Mouse (Mus musculus) urinary bladder, adult 18-20 months (tissue): ENCODE measurements around the gene Slc8a2.

Source experiments
- DNase-seq, 2 experiments: peaks; one replicate each; pipeline ENCODE4 v3.0.0; 2022; ENCODE audit warnings: low spot score in 2 of 2, mixed read lengths in 2 of 2

The Slc8a2 gene

DNA sequence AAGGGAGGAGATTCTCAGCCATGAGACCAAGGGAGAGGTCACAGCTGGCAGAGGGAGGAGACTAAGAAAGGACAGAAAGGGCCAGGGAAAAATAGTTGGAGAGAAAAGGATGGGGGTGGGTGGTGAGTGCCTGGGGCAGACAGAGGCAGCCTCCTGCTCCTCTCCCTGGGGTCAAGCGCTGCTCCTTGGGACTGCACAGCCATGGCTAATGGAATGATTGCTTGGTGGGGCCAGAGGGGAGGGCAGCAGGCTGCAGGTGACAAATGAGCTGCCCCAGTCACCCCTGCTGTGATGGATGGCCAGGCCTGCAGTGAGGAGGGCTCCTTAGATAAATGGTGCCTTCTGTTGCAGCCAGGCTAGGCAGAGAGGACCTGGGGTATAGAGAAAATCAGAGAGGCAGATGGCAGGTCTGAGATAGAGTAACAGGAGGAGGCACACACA lies 42.5 kb downstream of the Slc8a2 start:
- no peak for DNase-seq

DNA sequence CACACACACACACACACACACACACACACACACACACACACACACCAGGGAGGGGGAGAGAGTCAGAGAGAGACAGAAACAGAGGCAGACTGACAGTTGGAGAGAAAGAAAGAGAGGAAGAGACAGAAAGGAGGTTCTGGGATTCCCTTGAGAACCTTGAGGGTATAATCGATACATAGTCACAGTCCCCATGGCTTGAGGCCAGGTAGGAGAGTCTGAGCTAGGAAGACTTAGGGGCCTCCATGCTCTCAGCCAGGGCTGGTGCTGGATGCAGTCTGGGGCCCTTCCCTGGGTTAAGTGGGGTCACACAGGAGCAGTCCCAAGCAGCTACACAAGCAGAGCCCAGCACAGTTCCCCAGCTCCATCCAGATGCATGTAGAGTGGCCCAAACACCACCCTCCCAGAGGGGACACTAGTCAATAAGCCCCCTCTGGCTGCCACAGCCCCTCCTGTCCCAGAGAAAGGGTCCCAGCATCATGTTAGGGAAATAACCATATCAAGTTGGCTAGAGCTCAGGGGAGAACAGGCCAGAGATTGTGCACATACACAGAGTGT lies 43.0 kb downstream of the Slc8a2 start:
- DNase-seq: no peak

DNA sequence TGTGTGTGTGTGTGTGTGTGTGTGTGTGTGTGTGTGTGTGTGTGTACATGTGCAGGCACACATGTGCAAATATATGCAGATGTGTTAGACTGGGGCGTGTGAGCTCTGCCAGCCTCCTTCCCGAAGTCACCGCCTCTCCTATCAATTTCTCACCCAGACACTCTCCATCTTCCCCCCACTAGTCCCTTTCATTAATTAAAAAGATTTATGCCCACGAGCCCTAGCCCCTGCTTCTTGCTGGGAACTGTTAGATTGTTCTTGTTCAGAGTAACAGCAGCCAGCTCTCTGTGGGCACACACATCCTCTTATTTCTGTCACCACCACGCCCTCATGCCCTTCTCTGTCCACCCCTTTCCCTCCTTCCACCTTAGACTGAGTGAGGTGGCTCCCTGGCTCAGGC lies 43.5 kb downstream of the Slc8a2 start:
- DNase-seq: no peak

DNA sequence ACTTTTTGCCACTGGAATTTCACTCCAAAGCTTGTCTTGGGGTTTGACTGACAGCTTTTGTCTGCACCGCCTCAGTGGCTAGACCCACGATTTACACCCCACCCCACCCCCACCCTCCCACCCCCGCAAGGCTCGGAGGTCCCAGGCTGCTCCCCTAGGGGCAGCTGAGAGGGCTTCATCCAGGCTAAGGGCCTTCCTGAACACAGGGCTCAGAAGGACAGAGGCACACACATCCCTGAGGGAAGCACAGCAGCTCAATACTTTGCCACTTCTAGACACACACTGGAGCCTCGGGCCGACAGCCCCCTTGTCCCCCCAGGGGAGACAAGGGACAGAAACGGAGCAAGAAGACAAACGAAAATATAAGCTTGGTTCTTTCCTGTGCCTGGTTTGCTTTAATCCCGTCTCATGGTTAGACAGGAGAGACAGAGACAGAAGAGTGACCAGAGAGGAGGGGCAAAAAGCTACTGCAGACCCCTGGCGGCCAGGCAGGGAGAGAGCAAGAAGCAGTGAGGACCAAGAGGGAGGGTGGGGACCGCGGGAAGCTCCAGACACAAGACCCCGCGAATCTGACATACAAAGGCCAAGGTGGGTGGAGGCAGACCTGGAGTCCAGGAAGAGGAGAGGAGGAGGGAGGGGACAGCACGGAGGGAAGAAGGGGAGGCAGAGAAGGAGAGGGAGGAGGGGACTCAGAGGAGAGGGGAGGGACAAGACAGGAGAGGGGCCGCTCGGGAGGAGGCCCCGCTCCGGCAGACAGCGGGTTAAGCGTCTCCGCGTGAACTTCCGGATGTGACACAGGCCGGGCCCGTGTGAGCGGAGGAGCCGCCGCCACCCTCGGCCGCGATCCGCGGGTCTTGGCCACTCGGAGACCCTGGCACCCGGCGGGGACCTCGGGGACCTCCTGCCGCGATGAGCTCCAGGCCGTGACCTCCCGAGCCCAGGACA lies 45.2 kb downstream of the Slc8a2 start, which contains the start of gene Meis3:
Gene Meis3 (plus strand): TSS at position 494 of the 945 bp plus-strand sequence.
- peak; percentile 15 to 42 for DNase-seq

DNA sequence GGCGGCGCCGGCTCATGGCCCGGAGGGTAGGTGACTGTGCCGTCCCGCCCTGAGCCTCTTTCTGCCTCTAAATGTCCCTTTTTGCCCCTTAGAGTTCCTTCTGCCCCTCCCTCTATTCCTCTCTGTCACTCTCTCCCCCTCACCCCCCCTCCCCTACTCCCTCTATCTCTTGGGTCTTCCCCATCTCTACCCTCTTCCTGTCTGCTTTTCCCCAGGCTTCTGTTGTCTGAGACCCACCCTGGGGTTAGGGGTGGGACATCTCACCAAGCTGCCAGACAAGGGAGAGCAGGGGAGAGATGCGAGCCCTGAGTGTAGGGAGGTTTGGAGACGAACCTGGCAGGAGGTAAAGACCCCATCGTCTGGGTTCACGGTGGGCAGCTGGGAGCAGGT lies 45.9 kb downstream of the Slc8a2 start:
- no peak for DNase-seq

DNA sequence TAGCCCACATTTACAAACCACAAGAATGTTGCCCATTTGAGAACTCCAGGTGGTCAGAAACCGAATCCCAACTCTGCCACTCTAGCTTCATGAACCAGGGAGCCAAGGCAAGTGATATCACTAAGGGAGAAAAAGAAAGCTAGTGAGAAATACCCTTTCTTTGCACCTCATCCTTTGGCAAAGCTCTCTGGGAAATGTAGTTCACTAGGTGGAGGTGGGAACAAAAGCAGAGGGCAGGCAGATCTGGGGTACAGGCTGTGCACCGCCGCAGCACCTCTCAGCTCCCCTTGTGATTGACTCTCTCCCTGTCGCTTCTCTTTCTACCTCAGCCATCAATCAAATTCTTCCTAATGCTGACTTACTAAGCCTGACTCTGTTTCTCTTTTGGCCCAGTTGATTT lies 48.5 kb downstream of the Slc8a2 start:
- DNase-seq: no peak

DNA sequence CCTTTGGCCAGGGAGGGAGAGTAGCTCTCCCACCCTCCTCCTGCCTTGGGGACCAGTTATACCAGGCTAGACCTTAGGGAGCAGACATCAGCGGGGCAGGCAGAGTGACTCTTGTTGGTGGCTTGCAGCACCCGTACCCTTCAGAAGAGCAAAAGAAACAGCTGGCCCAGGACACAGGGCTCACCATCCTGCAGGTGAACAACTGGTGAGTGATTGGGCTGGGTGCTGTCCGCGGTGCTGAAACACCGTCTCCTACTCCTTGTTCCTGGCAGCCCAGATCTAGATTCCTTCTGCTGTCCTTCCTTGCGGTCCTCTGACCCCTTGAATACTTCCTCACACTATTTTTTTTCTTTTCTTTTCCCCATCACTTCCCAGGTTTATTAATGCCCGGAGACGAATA lies 54.0 kb downstream of the Slc8a2 start:
- peak in 1 of 2 experiments; percentile 42 for DNase-seq

DNA sequence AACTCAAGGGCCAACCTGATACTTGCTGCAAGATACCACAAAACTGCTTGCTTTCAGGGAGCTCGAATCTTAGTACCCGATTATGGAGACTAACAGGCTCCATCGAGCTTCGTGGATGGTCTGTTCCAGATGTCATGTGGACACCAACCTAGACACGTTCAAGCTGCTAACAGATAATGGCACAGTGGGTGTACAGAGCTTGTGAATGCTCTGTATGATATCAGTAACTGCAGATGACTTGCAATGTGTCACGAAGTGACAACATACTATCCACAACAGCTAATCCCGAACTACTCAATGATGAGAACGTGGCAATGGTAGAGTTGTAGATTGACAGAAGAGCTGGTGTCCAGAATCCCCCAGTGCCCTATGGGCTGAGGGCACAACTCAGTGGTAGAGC lies 57.9 kb downstream of the Slc8a2 start:
- no peak for DNase-seq

DNA sequence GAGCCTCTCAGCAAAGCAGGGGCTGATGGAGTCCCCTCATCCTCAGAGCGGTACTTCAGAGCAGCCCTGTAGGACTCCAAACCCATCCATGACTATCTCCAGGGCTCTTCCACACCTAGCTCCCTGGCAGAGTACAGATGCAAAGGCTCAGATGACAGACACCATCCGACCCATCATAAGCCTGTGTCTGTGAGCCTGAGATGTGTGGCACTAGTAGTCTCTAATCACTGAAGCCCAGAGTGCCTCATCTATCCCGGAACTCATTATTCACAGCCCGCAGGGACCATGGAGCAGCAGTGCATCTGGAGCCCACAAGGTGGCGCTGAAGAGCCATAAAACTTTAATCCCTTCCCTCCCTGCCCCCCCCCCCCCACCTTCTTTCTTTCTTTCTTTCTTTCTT lies 62.7 kb downstream of the Slc8a2 start:
- DNase-seq: peak; percentile 45 to 69

DNA sequence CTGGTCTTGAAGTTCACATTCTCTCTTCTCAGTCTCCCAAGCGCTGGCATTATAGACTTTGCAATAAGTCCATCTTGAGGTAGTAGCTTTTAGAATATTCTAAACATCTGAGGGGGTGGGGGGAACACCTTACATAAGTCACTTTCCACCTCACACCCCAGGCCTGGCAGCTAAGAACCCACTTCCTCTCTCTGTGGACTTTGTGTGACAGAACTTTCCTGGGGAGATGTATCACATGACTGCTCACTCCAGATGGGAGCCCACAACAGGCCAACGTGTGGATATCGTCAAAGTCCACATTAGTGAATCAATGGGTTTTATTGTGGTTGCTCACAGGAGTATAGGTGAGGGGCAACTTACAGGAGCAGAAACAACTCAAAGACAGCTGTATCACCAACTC lies 64.1 kb downstream of the Slc8a2 start:
- no peak for DNase-seq

DNA sequence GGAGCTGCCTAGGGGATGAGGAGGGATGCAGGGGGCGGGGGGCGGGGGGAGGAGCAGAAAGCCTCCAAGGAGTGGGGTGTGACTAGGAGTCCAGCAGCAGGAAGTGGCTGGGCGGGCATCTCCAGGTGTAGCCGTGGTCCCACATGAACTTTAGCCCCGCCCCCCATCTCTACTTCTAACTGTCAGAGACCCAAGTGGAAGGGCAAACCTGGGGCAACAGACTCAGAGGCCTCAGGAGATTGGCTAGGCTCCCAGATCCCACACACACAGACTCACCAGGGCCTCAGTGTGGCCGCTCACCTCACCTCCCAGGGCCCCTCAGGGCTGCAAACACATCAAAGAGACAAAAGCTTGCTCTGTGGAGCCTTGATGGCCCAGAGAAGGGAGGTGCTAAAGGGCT lies 67.0 kb downstream of the Slc8a2 start:
- DNase-seq: no peak

DNA sequence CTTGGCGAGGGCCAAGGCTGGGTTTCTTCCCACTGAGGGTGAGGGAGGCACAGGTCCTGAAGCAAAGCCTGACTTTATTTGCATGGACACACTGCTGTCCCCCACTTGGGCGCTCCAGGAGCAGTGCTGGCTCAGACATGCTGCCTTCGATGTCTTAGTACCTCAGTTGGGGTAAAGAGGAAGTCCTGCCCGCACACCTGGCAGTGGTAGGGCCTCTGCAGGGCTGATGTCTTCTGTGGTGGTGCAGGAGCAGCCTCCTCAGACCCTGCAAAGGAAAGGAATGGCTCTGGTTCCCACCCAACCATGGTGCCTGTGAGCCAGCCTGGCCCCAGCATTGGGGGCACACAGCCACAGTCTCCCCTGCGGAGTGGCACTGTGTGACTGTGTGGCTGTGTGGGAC lies 67.5 kb downstream of the Slc8a2 start:
- no peak for DNase-seq

DNA sequence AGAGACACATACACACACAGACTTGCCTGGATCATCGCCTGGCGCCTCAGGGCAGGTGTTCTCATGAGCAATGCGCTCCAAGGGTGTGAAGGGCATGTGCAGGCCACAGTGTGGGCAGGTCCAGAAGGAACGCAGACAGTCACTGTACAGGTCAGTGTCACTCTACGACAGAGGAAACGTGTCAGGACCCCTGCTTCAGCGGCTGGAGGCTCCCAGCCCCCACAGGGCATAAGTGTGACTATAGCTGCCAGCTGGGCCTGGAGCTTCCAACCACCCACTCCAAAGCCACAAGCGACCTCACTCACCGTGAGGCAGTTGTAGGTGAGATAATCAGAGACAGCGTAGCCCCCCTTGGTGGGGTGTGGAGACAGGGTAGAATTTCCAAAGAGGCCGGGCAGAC lies 68.9 kb downstream of the Slc8a2 start:
- no peak for DNase-seq

DNA sequence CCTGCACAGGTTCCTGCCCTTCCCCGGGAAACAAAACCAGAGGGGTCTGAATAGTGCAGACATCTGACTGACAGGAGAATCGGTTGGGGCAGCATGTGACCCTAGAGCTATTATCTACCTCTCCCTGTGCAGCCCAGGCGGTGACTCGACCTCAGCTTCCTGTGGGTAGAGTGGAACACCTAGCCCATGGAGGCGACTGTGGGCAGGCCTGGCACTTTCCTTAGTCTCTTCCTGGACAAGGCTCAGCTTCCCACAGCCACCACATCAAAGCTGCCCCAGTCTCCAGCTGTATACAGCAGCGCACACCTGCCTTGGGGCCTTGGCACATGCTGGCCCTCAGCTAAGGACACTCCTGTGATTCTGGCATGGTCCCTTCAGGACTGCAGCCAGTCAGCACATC lies 71.5 kb downstream of the Slc8a2 start:
- no peak for DNase-seq

DNA sequence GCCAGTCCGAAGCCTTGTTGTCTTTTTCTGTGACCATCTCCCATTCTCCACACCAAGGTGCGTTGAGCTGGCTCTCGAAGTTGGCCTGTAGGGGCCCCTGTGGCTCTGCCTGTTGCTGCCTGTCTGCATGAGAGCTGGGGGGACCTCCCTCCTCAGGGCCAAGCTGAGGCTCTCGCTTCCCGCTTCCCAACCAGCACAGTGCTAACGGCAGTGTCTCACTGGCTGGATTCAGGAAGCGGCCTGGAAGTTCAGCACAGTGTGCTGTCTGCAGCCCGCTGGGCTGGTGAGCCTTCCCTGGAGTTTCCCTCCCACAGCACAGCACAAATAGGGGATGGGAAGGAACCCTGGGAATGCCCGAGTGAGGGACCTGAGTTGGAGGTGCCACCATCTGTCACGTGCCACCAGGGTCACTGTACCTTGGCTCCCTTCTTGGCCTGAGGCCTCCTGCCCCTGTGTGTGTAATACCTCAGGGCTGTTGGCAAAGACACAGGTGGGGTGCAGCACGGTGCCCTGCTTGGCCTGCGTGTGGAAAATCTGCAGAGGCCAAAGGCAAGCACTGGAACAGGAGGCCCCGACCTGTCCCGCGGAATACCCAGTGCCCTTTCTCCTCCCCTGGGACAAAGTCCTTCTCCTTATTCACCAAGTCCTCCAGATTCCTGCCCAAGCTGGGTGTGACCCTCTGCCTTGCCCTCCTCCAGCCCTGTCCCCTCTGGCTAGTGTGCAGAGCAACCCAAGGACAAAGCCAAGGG lies 73.3 kb downstream of the Slc8a2 start:
- no peak for DNase-seq

DNA sequence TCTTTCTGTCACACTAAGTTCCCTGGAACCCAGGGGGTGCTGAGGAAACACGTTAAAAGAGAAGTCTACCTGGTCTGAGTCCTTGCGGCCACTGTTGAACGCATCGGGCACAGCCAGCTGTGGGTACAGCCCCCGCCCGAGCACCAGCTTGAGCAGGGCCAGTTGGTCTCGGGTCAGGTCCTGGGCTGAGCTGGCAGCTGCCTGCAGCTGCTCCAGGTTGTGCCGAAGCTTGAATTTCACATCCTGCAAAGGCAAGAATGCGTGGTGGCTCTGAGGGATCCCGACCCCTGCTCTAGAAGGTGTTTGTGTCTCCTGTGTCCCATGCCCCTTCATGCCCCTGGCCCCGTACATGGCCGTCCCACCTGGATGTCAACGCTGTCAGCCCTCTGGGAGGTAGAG lies 73.9 kb downstream of the Slc8a2 start:
- DNase-seq: no peak

DNA sequence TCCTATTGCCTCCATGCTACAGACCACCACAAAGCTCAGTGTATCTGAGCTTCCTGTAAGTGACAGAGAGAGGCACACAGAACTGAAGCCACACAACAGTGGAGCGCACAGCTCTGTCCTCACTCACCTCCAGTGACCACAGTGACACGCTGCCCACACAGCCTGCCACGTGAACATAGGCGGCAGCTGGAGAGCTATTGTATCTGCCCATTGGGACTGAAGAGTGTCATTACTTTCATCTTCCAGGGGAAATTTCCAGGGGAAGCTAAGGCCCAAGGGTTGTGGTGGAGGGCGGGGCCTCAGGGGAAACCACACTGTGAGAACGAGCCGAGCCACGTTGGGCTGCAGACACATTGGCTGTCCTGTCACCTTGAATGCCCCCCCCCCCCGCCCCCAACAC lies 75.2 kb downstream of the Slc8a2 start:
- no peak for DNase-seq

DNA sequence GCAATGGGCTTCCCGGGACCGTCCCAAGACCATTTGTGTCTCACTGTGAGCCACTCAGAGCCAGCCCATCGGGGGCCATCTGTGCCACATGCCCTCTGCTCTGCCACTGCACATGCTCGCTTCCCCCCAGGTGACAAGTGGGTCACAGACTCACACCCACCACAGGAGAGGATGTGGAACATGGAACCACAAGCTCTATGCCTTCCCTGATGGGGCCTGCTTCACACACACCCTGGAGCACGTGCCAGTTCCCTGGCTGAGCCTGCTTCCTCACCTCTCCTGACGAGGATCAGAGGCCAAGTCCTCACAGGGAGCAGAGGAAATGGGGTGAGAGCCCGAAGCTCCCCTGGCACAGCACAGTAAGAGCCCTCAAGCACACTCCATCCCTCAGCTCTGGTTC lies 77.5 kb downstream of the Slc8a2 start:
- no peak for DNase-seq

DNA sequence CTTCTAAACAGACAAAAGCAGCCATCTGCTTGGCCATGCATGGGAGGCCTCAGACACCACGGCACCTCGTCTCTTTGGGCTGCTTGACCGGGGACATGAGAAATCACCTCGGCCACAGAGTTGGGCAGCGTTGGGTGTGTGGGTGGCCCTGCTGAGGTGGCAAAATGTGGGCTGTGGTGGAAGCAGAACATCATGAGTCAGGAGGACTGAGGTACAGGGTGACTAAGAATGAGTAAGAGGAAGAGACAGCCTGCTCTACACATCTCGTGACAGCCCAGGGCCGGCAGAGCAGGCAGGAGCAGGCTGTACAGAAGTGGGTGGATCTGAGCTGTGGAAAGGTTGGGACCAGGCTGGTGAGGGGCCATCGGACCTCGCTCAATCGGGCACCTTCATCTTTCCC lies 77.9 kb downstream of the Slc8a2 start:
- peak; percentile 38 to 64 for DNase-seq

DNA sequence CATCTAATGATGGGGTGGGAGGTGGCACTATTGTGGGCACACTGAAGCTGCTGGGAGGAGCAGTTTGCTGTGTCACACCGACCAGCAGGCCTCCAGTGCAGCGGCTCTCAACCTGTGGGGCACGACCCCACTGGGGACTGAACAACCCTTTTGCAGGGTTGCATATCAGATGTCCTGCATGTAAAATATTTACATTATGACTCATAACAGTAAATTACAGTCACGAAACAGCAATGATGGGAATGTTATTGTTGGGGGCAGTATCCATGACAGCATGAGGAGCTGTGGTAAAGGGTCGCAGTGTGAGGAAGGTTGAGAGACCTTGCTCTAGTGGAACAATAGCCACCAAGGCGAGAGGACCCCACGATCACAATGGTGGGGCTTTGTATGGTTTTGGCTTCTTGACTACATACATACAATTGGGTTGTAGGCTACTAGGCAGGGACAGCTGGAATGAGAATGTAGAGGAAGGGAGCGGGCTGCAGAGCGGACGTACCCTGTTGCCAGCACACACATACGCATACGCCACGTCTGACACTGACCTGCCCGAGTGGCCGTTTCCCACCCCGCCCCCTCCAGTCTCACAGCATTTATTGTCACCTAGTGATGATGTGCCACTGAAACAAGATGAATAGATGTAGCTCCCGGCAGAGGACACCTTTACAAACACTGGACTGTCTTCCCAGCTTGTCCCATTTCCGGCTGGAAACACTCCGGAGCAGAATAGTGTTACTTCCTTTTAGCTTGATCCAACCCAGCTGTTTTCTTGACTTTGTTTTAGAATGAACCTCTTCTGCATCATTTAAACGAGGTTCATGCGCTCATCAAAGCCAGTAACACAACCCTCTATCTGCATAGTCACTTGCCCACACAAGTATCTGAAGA lies 79.4 kb downstream of the Slc8a2 start:
- DNase-seq: peak in 1 of 2 experiments; percentile 11
